ENCODE assay signal across 16 mouse cellular contexts in genomic region chr7:96183195-96183594, GRCm38 (mm10). TPM values are rescaled to one million over a fixed set of nuclear protein-coding genes. Genes with fewer than 3 reads are reported as not detected.
DNase-seq lines count a peak whose midpoint lies in the region; ATAC-seq and TF ChIP-seq lines count a peak whose summit lies in the region.
"Had no signal": no experiment of that assay in that cellular context is flagged by ENCODE, and none has a peak within 500 bp of the region (broad histone marks: within the 10 kb centered on the region; RNA-seq: fewer than 3 reads in every experiment).

No protein-coding gene starts in this region.

- TF ChIP-seq POLR2A in brain, embryonic 14.5 days (IDR thresholded peaks at IDR 0.05; ENCODE audit: borderline replicate concordance, extremely low read depth, insufficient read depth, insufficient read length, poor library complexity, severe bottlenecking) = no peak

- H3K36me3 ChIP-seq in forebrain, embryonic 14.5 days (ENCODE audit: control insufficient read depth, insufficient read depth, low read length) = no peaks in the 10 kb centered on the region
- H3K36me3 ChIP-seq in forebrain, postnatal 0 days (ENCODE audit: insufficient read depth) = no peaks in the 10 kb centered on the region
- no peaks in the 10 kb centered on the region for H3K36me3 ChIP-seq in forebrain, embryonic 16.5 days (ENCODE audit: control insufficient read depth, insufficient read depth)
- no peaks in the 10 kb centered on the region for H3K36me3 ChIP-seq in forebrain, embryonic 12.5 days (replicated peaks)
- no peaks in the 10 kb centered on the region for H3K36me3 ChIP-seq in midbrain, embryonic 11.5 days (ENCODE audit: control insufficient read depth, insufficient read depth, low read length)
- H3K36me3 ChIP-seq: embryonic facial prominence, embryonic 10.5 days; embryonic facial prominence, embryonic 12.5 days had no signal

- no peaks in the 10 kb centered on the region for H3K27me3 ChIP-seq in forebrain, embryonic 14.5 days (replicated peaks; ENCODE audit: control insufficient read depth, insufficient read depth, low read length)
- no peaks in the 10 kb centered on the region for H3K27me3 ChIP-seq in forebrain, postnatal 0 days (ENCODE audit: insufficient read depth, low read length)
- no peaks in the 10 kb centered on the region for H3K27me3 ChIP-seq in forebrain, embryonic 16.5 days (replicated peaks; ENCODE audit: control insufficient read depth, insufficient read depth, low read length)
- no peaks in the 10 kb centered on the region for H3K27me3 ChIP-seq in forebrain, embryonic 12.5 days
- no peaks in the 10 kb centered on the region for H3K27me3 ChIP-seq in midbrain, embryonic 11.5 days (ENCODE audit: control insufficient read depth, insufficient read depth, low read length)
- H3K27me3 ChIP-seq: embryonic facial prominence, embryonic 12.5 days had no signal

- no peak overlapping the region for H3K4me2 ChIP-seq in forebrain, embryonic 14.5 days (ENCODE audit: low read length)
- H3K4me2 ChIP-seq in forebrain, postnatal 0 days (ENCODE audit: low read depth) = no peak overlapping the region
- no peak overlapping the region for H3K4me2 ChIP-seq in forebrain, embryonic 16.5 days (ENCODE audit: low read length)
- H3K4me2 ChIP-seq in forebrain, embryonic 12.5 days = no peak overlapping the region
- H3K4me2 ChIP-seq in midbrain, embryonic 11.5 days = no peak overlapping the region
- H3K4me2 ChIP-seq: embryonic facial prominence, embryonic 12.5 days had no signal

- H3K27ac ChIP-seq in forebrain, embryonic 14.5 days (ENCODE audit: low read depth, low read length) = no peak overlapping the region
- no peak overlapping the region for H3K27ac ChIP-seq in forebrain, postnatal 0 days (ENCODE audit: low read depth, low read length)
- no peak overlapping the region for H3K27ac ChIP-seq in forebrain, embryonic 16.5 days (ENCODE audit: low read length)
- H3K27ac ChIP-seq in forebrain, embryonic 12.5 days = no peak overlapping the region
- H3K27ac ChIP-seq in midbrain, embryonic 11.5 days (ENCODE audit: low read depth, low read length) = no peak overlapping the region
- H3K27ac ChIP-seq: embryonic facial prominence, embryonic 10.5 days; embryonic facial prominence, embryonic 12.5 days had no signal

- no peak overlapping the region for H3K9ac ChIP-seq in forebrain, embryonic 14.5 days (ENCODE audit: low read length)
- H3K9ac ChIP-seq in forebrain, postnatal 0 days = no peak overlapping the region
- no peak overlapping the region for H3K9ac ChIP-seq in forebrain, embryonic 16.5 days (replicated peaks; ENCODE audit: low read depth, low read length)
- no peak overlapping the region for H3K9ac ChIP-seq in forebrain, embryonic 12.5 days
- no peak overlapping the region for H3K9ac ChIP-seq in midbrain, embryonic 11.5 days (ENCODE audit: low read length)
- H3K9ac ChIP-seq: embryonic facial prominence, embryonic 12.5 days had no signal

- ATAC-seq in forebrain, embryonic 14.5 days = peak; percentile 23; the same call in 1 of the 2 replicates
- no peak; the same call in 1 of the 2 replicates for ATAC-seq in forebrain, postnatal 0 days
- peak; percentile 82 for ATAC-seq in forebrain, embryonic 16.5 days
- no peak for ATAC-seq in forebrain, embryonic 12.5 days (ENCODE audit: low FRiP score)
- ATAC-seq in midbrain, embryonic 11.5 days (ENCODE audit: low FRiP score) = no peak

- DNase-seq in forebrain, embryonic 14.5 days (ENCODE audit: low spot score) = peak; percentile 16
- no peak for DNase-seq in forebrain, postnatal 0 days
- peak; percentile 37 for DNase-seq in brain, embryonic 14.5 days (ENCODE audit: low read depth)
- DNase-seq in midbrain, embryonic 11.5 days (ENCODE audit: low spot score, missing footprints) = no peak
- DNase-seq: adrenal gland, adult 2 months; adrenal gland, postnatal 10 days; adrenal gland, postnatal 25 days; cerebellum, adult 11-12 months; cerebellum, adult 2 months; cerebellum, adult 9-10 months; cerebellum, postnatal 10 days; cerebellum, postnatal 25 days had no signal

- no peaks in the 10 kb centered on the region for H3K9me3 ChIP-seq in forebrain, embryonic 14.5 days (replicated peaks; ENCODE audit: control insufficient read depth, low read length)
- no peaks in the 10 kb centered on the region for H3K9me3 ChIP-seq in forebrain, postnatal 0 days (ENCODE audit: low read length)
- no peaks in the 10 kb centered on the region for H3K9me3 ChIP-seq in forebrain, embryonic 16.5 days (ENCODE audit: control insufficient read depth, low read length)
- no peaks in the 10 kb centered on the region for H3K9me3 ChIP-seq in forebrain, embryonic 12.5 days
- no peaks in the 10 kb centered on the region for H3K9me3 ChIP-seq in midbrain, embryonic 11.5 days (ENCODE audit: control insufficient read depth, low read length)
- H3K9me3 ChIP-seq: embryonic facial prominence, embryonic 10.5 days; embryonic facial prominence, embryonic 12.5 days had no signal

- no peak for TF ChIP-seq CTCF in forebrain, postnatal 0 days (IDR thresholded peaks at IDR 0.05; ENCODE audit: low read depth)
- TF ChIP-seq CTCF in brain, embryonic 14.5 days (IDR thresholded peaks at IDR 0.05; ENCODE audit: borderline replicate concordance, extremely low read depth, insufficient read depth, insufficient read length) = no peak

- no peaks in the 10 kb centered on the region for H3K4me1 ChIP-seq in forebrain, embryonic 14.5 days (ENCODE audit: control insufficient read depth, insufficient read depth, low read length)
- H3K4me1 ChIP-seq in forebrain, postnatal 0 days (ENCODE audit: insufficient read depth) = no peaks in the 10 kb centered on the region
- H3K4me1 ChIP-seq in forebrain, embryonic 16.5 days (replicated peaks; ENCODE audit: control insufficient read depth, insufficient read depth, low read length) = no peaks in the 10 kb centered on the region
- H3K4me1 ChIP-seq in forebrain, embryonic 12.5 days = peaks cover 9% of the 10 kb centered on the region
- no peaks in the 10 kb centered on the region for H3K4me1 ChIP-seq in midbrain, embryonic 11.5 days (ENCODE audit: control insufficient read depth, insufficient read depth, low read length)
- H3K4me1 ChIP-seq: embryonic facial prominence, embryonic 10.5 days; embryonic facial prominence, embryonic 12.5 days had no signal

- 74% methylated on average over 1 of the region's 1 CpGs for WGBS in forebrain, embryonic 14.5 days
- WGBS in forebrain, postnatal 0 days = 42% methylated on average over 1 of the region's 1 CpGs
- WGBS in forebrain, embryonic 16.5 days = 44% methylated on average over 1 of the region's 1 CpGs
- WGBS in forebrain, embryonic 12.5 days = 74% methylated on average over 1 of the region's 1 CpGs
- WGBS in midbrain, embryonic 11.5 days = 91% methylated on average over 1 of the region's 1 CpGs

- H3K4me3 ChIP-seq in forebrain, embryonic 14.5 days (ENCODE audit: low read depth, low read length) = no peak overlapping the region
- H3K4me3 ChIP-seq in forebrain, postnatal 0 days (ENCODE audit: low read depth, low read length) = no peak overlapping the region
- no peak overlapping the region for H3K4me3 ChIP-seq in forebrain, embryonic 16.5 days (replicated peaks; ENCODE audit: low read length)
- no peak overlapping the region for H3K4me3 ChIP-seq in forebrain, embryonic 12.5 days (replicated peaks)
- no peak overlapping the region for H3K4me3 ChIP-seq in midbrain, embryonic 11.5 days (ENCODE audit: low read depth, low read length)
- H3K4me3 ChIP-seq: embryonic facial prominence, embryonic 10.5 days; embryonic facial prominence, embryonic 12.5 days had no signal

RNA-seq across cellular contexts. Expression of gene Tenm4, which starts 12.1 kb away (rescaled TPM):
- 48.9 and 70.1 TPM in 2 replicates for polyA plus RNA-seq in forebrain, embryonic 14.5 days (2014; fragmentation: Nextera tagmentation; extraction: Ambion mirVana)
- total RNA-seq in forebrain, postnatal 0 days (2014; rRNA removed) = 49.4 and 69.5 TPM in 2 replicates
- 26.0 and 50.6 TPM in 2 replicates for polyA plus RNA-seq in forebrain, postnatal 0 days (2015; fragmentation: Nextera tagmentation; extraction: Ambion mirVana)
- 92.0 and 105 TPM in 2 replicates for polyA plus RNA-seq in forebrain, embryonic 16.5 days (2015; fragmentation: Nextera tagmentation; extraction: Ambion mirVana)
- 52.8 and 62.3 TPM in 2 replicates for polyA plus RNA-seq in forebrain, embryonic 12.5 days (2016; fragmentation: Nextera tagmentation; extraction: Ambion mirVana)
- polyA plus RNA-seq in brain, embryonic 14.5 days (2012; rRNA removed) = 19.0 and 31.2 TPM in 2 replicates
- polyA plus RNA-seq in midbrain, embryonic 11.5 days (2014; fragmentation: Nextera tagmentation; extraction: Ambion mirVana) = 21.1 and 24.8 TPM in 2 replicates

Comparison
In these comparisons a context has a peak if more than half of its experiments do, and no peak if none do; other contexts are left out.
1. ATAC-seq: peak in forebrain, embryonic 14.5 days (single experiment) and forebrain, embryonic 16.5 days (single experiment); none in forebrain, postnatal 0 days (single experiment), forebrain, embryonic 12.5 days (single experiment) and midbrain, embryonic 11.5 days (single experiment).
2. DNase-seq: peak in forebrain, embryonic 14.5 days (single experiment) and brain, embryonic 14.5 days (single experiment); none in forebrain, postnatal 0 days (single experiment) and midbrain, embryonic 11.5 days (single experiment).